Mouse (Mus musculus) intestine, embryonic 14.5 days (tissue): Measurements from ENCODE around the gene Unc79. TPM values are rescaled to one million over a fixed set of nuclear protein-coding genes. Genes with fewer than 3 reads are reported as not detected.

Experiments
- ATAC-seq: fragments of 200-750 bp; cut with Nextera tagmentation; replicated peaks from 2 replicates; pipeline ENCODE4 v1.8.0; 2017; ENCODE audit warnings: low read depth, moderate number of reproducible peaks, moderate TSS enrichment, moderate library complexity; ENCODE audit not compliant: low FRiP score, low TSS enrichment
- DNase-seq: peaks from one replicate; pipeline ENCODE4 v3.0.0-alpha.2; 2018; ENCODE audit warnings: low spot score
- H3K27ac ChIP-seq: fragments of 300-500 bp; sonication (generic); 2 replicates; pipeline ENCODE4 v1.5.1; 2014; ENCODE audit warnings: low read depth, mild to moderate bottlenecking, control low read depth
- H3K27me3 ChIP-seq: fragments of 300-500 bp; sonication (generic); replicated peaks from 2 replicates; pipeline ENCODE4 v1.6.1; 2014; ENCODE audit warnings: low read length, control low read depth; ENCODE audit not compliant: control insufficient read depth, insufficient read depth
- H3K36me3 ChIP-seq: fragments of 300-500 bp; sonication (generic); 2 replicates; pipeline ENCODE4 v1.6.1; 2014; ENCODE audit warnings: low read length, control low read depth; ENCODE audit not compliant: control insufficient read depth, insufficient read depth
- H3K4me1 ChIP-seq: fragments of 300-500 bp; sonication (generic); replicated peaks from 2 replicates; pipeline ENCODE4 v1.6.1; 2014; ENCODE audit warnings: low read length, control low read depth, mixed read lengths; ENCODE audit not compliant: control insufficient read depth, insufficient read depth
- H3K4me2 ChIP-seq: fragments of 300-500 bp; sonication (generic); 2 replicates; pipeline ENCODE4 v1.6.1; 2014; ENCODE audit warnings: low read length
- H3K4me3 ChIP-seq: fragments of 300-500 bp; sonication (generic); 2 replicates; pipeline ENCODE4 v1.5.1; 2014; ENCODE audit warnings: low read depth, low read length, control low read depth, mixed read lengths
- H3K9ac ChIP-seq: fragments of 300-500 bp; sonication (generic); 2 replicates; pipeline ENCODE4 v1.6.1; 2014; ENCODE audit warnings: mild to moderate bottlenecking, low read length
- H3K9me3 ChIP-seq: fragments of 300-500 bp; sonication (generic); 2 replicates; pipeline ENCODE4 v1.6.1; 2016; ENCODE audit warnings: low read length, control low read depth; ENCODE audit not compliant: control insufficient read depth
- WGBS: fragments of 180-500 bp; shearing (Covaris S2); extraction: QIAGEN DNeasy Blood & Tissue Kit; methylation state at CpG from one replicate; pipeline ENCODE4 v1.1.7; 2014; 5-methylcytosine and 5-hydroxymethylcytosine counted together
- polyA plus RNA-seq: library from polyadenylated mRNA; unstranded; fragments of >200 nt; fragmentation: Nextera tagmentation; extraction: Ambion mirVana; gene quantifications from 2 replicates; pipeline ENCODE4 v1.2.1, GENCODE M21; 2014

The Unc79 gene
- polyA plus RNA-seq, 1 experiment from 2014 or later, result 0.81 TPM

DNA sequence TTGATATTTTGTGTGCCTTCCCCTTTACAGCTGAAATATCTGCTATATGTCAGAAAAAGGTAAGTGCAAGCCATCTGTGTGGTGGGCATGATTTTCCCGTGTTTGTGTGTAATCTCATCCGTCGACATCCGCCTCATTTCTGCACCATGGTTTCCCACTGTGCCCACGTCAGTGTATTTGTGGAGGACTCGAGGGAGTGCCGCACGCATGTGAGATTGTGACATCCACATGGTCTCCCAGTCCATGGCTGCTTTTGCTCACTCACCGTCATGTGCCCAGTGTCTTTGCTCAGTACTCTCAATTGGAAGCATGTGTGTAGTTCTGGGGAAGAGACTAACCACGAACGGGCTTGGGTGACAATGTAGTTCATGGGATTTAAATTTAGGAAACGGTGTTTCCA, 101.2 kb downstream of the Unc79 start:
- H3K4me3 ChIP-seq, result no peak overlapping the region
- no peak for DNase-seq
- no peaks in the 10 kb centered on the region for H3K27me3 ChIP-seq
- no peak overlapping the region for H3K9ac ChIP-seq
- H3K27ac ChIP-seq, result no peak overlapping the region
- H3K4me1 ChIP-seq, result no peaks in the 10 kb centered on the region
- H3K36me3 ChIP-seq, result no peaks in the 10 kb centered on the region
- no peaks in the 10 kb centered on the region for H3K9me3 ChIP-seq
- ATAC-seq, result no peak
- 88% methylated on average over 12 of the region's 12 CpGs for WGBS
- no peak overlapping the region for H3K4me2 ChIP-seq

- no peaks in the 10 kb centered on the region for H3K27me3 ChIP-seq
- H3K4me2 ChIP-seq, result no peak overlapping the region
- ATAC-seq (no peak), DNase-seq (peak; percentile 24)
- no peak overlapping the region for H3K4me3 ChIP-seq
- 77% methylated on average over 21 of the region's 21 CpGs for WGBS
- H3K27ac ChIP-seq, result no peak overlapping the region
- H3K9ac ChIP-seq, result no peak overlapping the region
- no peaks in the 10 kb centered on the region for H3K36me3 ChIP-seq
- H3K4me1 ChIP-seq, result no peaks in the 10 kb centered on the region
- H3K9me3 ChIP-seq, result no peaks in the 10 kb centered on the region
Observed at GRCm38 (mm10) chr12:103059321-103060053, 110.8 kb downstream of the Unc79 start.

DNA sequence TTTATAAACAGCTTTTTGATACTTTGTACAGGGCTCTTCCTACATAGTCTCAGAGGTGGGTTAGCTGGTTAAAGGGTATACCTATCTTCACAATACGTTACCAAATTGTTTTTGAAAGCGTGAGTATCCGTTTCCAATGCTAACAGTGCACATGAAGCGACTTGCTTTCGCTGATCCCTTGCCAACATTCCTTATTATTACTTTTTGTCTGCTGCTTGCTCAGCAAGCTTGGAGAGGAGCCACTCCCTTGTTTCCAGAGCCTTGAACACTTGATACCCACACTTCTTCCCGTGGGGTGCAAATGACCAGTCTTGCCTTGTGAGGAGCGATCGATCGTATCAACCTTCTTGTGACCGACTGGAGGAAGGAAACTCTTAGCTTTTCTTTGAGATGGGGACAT, 112.1 kb downstream of the Unc79 start:
- no peaks in the 10 kb centered on the region for H3K27me3 ChIP-seq
- no peaks in the 10 kb centered on the region for H3K9me3 ChIP-seq
- H3K4me3 ChIP-seq, result no peak overlapping the region
- DNase-seq (peak; percentile 20), ATAC-seq (no peak)
- no peak overlapping the region for H3K4me2 ChIP-seq
- 92% methylated on average over 10 of the region's 10 CpGs for WGBS
- H3K4me1 ChIP-seq, result no peaks in the 10 kb centered on the region
- no peaks in the 10 kb centered on the region for H3K36me3 ChIP-seq
- H3K9ac ChIP-seq, result no peak overlapping the region
- H3K27ac ChIP-seq, result no peak overlapping the region

DNA sequence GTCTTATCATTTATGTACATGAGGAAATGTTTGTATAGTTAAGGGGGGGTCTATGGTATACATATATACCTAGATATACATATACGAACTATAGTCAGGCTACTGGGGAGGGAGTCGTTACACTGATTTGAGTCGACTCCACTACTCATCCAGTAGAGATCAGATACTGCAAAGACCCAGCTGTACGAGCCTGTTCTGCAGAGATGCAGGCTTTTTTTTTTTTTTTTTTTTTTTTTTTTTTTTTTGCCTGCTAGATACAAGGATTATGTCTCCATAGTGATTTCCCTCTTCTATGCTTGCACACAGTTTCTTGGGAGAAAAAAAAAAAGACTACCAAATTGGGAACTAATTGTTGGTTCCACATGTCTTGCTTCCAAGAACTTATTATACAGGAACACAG, 113.5 kb downstream of the Unc79 start:
- Histone ChIP-seq H3K27me3 (no peaks in the 10 kb centered on the region), H3K4me1 (no peaks in the 10 kb centered on the region), H3K27ac (no peak overlapping the region), H3K36me3 (no peaks in the 10 kb centered on the region), H3K9me3 (no peaks in the 10 kb centered on the region), H3K4me3 (no peak overlapping the region), H3K4me2 (no peak overlapping the region), H3K9ac (no peak overlapping the region)
- ATAC-seq (no peak), DNase-seq (peak; percentile 9)
- 74% methylated on average over 4 of the region's 4 CpGs for WGBS

DNA sequence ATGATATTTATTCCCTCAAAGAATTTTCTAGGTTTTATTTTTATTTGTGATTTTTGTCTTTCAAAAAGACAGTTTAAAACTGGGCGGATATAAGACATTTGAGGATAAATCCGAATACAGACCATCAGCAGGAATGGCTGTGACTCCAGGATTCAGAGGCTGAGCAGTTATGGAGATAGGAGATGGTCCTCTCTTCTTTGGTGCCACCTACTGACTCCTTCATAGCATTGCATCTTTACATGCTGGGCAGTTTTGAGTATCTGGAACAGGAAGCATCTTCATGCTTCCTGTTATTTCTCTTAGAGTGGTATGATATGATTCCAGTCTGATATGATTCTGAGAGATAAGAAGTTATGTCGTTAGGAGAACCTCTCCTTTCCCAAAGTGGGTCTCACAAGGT, 116.3 kb downstream of the Unc79 start:
- DNase-seq, result no peak

GRCm38 (mm10) chr12:103068161-103068560, 119.5 kb downstream of the Unc79 start:
- ATAC-seq, result no peak
- Histone ChIP-seq H3K27ac (no peak overlapping the region), H3K4me2 (no peak overlapping the region), H3K4me1 (no peaks in the 10 kb centered on the region), H3K9ac (no peak overlapping the region), H3K4me3 (no peak overlapping the region), H3K36me3 (no peaks in the 10 kb centered on the region), H3K9me3 (no peaks in the 10 kb centered on the region), H3K27me3 (no peaks in the 10 kb centered on the region)
- 85% methylated on average over 5 of the region's 5 CpGs for WGBS
- DNase-seq, result no peak

More for the DNA sequence above, 116.3 kb downstream of the Unc79 start:
- H3K27me3 ChIP-seq, result no peaks in the 10 kb centered on the region
- ATAC-seq, result no peak
- WGBS, result 18% methylated on average over 3 of the region's 3 CpGs
- no peak overlapping the region for H3K9ac ChIP-seq
- H3K9me3 ChIP-seq, result no peaks in the 10 kb centered on the region
- H3K4me2 ChIP-seq, result no peak overlapping the region
- H3K36me3 ChIP-seq, result no peaks in the 10 kb centered on the region
- no peak overlapping the region for H3K4me3 ChIP-seq
- H3K4me1 ChIP-seq, result no peaks in the 10 kb centered on the region
- no peak overlapping the region for H3K27ac ChIP-seq

GRCm38 (mm10) chr12:103069565-103069964, 120.9 kb downstream of the Unc79 start:
- ATAC-seq (no peak), DNase-seq (no peak)
- 62% methylated on average over 12 of the region's 12 CpGs for WGBS
- H3K4me3 ChIP-seq, result no peak overlapping the region
- H3K4me1 ChIP-seq, result no peaks in the 10 kb centered on the region
- no peaks in the 10 kb centered on the region for H3K36me3 ChIP-seq
- H3K9me3 ChIP-seq, result no peaks in the 10 kb centered on the region
- no peak overlapping the region for H3K4me2 ChIP-seq
- H3K9ac ChIP-seq, result no peak overlapping the region
- H3K27me3 ChIP-seq, result no peaks in the 10 kb centered on the region
- H3K27ac ChIP-seq, result no peak overlapping the region

DNA sequence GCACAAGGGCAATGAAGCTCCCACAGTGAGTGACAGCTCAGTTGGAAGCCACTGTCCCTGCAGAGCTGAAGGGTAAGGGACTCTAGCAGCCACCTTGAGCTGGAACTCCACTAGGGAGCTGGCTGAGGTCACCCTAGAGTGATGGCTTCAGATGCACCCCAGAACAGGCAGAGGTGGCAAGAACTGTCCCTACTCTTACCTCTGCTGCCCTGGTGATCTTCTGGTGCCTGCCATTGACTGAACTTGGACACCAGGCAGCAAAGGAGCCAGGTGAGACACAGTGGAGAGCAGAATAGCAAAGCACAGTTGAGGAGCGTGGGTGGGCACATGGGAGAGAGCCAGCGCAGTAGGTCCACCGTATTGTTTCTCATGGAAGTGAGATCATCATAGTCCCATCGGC, 125.3 kb downstream of the Unc79 start:
- Histone ChIP-seq H3K27ac (no peak overlapping the region), H3K9ac (no peak overlapping the region), H3K27me3 (no peaks in the 10 kb centered on the region), H3K4me2 (no peak overlapping the region), H3K36me3 (no peaks in the 10 kb centered on the region), H3K4me1 (no peaks in the 10 kb centered on the region), H3K4me3 (no peak overlapping the region), H3K9me3 (no peaks in the 10 kb centered on the region)
- DNase-seq (no peak), ATAC-seq (no peak)
- WGBS, result 89% methylated on average over 4 of the region's 4 CpGs

- no peak overlapping the region for H3K4me2 ChIP-seq
- DNase-seq, result no peak
- H3K9ac ChIP-seq, result no peak overlapping the region
- H3K36me3 ChIP-seq, result no peaks in the 10 kb centered on the region
- ATAC-seq, result no peak
- H3K9me3 ChIP-seq, result no peaks in the 10 kb centered on the region
- H3K4me3 ChIP-seq, result no peak overlapping the region
- H3K27ac ChIP-seq, result no peak overlapping the region
- H3K27me3 ChIP-seq, result no peaks in the 10 kb centered on the region
- 61% methylated on average over 7 of the region's 7 CpGs for WGBS
- no peaks in the 10 kb centered on the region for H3K4me1 ChIP-seq
Observed at GRCm38 (mm10) chr12:103078751-103079150, 130.1 kb downstream of the Unc79 start.
